Mouse (Mus musculus): ENCODE measurements around the gene C130050O18Rik.

GRCm38 (mm10) chr5:139379771-139380384 is 25.2 kb upstream of the C130050O18Rik start:
- TF ChIP-seq CTCF (IDR thresholded peaks at IDR 0.05; ENCODE audit: low read depth, low read length) (no peak), GATA1 (IDR thresholded peaks at IDR 0.05; ENCODE audit: borderline replicate concordance, low read length) (no peak), TAL1 (conservative IDR thresholded peaks at IDR 0.05; ENCODE audit: low read depth, low read length) (no peak), POLR2AphosphoS5 (IDR thresholded peaks at IDR 0.05; ENCODE audit: insufficient replicate concordance, low read depth, low read length) (no peak), GATA2 (IDR thresholded peaks at IDR 0.05; ENCODE audit: borderline replicate concordance, low read depth, low read length) (no peak)

All from G1E (cell line).